Mouse (Mus musculus) bone marrow, adult 2 months (tissue): ENCODE results near the gene Loxl3.

Source experiments
- CTCF ChIP-seq: fragments of 200-500 bp; IDR thresholded peaks from 2 replicates; pipeline ENCODE4 v1.5.1; 2011; ENCODE audit warnings: low read length, control low read depth; ENCODE audit not compliant: control insufficient read depth, insufficient read depth
- POLR2A ChIP-seq: fragments of 200-500 bp; IDR thresholded peaks from 2 replicates; pipeline ENCODE4 v1.6.1; 2011; ENCODE audit warnings: low read depth, mild to moderate bottlenecking, control low read depth, low read length, borderline replicate concordance; ENCODE audit not compliant: control insufficient read depth

DNA sequence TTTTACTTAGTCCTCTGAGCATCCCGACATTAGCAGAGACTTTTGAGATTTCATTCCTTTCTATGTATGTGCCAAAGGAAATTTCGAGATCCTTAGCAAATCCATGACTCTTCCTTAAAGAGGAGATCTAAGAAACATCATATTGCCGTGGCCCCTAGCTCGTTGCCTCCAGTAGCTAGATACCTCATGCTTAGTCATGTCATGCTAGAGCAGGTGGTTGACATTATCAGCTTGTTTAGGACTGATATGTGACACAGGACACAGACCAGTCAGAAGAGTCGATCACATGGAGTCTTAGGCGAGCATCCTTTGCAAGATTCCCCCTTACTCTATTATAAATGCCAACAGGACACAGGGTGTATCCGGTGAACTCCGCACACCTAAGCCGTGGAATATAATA is 11.0 kb upstream of the Loxl3 start:
- TF ChIP-seq CTCF (no peak), POLR2A (no peak)
